ENCODE assay signal across 12 mouse cellular contexts in the genomic region with DNA sequence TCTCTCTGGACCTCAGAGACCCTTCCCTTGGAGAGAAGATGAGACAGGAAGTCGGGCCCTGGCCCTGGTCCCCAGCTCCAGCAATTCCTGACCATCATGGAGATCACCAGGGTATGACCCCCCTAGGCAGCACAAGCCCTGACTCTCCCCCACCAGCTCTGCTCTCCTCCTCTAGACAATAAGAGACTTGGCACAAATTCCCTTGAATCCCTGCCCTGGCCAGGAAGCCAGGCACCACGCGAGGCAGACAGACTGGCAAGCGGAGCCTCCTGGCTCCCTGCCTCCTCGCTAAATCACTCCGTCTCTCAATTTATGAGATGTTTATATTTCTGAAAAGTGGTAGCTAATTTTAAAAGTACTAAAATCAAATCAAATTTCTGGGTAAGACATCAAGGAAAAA. TPM values are rescaled to one million over a fixed set of nuclear protein-coding genes. Genes with fewer than 3 reads are reported as not detected.
DNase-seq lines count a peak whose midpoint lies in the region; ATAC-seq and TF ChIP-seq lines count a peak whose summit lies in the region.
"Had no signal": no experiment of that assay in that cellular context is flagged by ENCODE, and none has a peak within 500 bp of the region (broad histone marks: within the 10 kb centered on the region; RNA-seq: fewer than 3 reads in every experiment).

No protein-coding gene starts in this region.

- H3K36me3 ChIP-seq in heart, adult 2 months (ENCODE audit: control insufficient read depth, insufficient read depth, low read length) = no peaks in the 10 kb centered on the region
- no peaks in the 10 kb centered on the region for H3K36me3 ChIP-seq in heart, embryonic 10.5 days
- no peaks in the 10 kb centered on the region for H3K36me3 ChIP-seq in stomach, postnatal 0 days (ENCODE audit: control insufficient read depth, insufficient read depth, low read length)
- H3K36me3 ChIP-seq: liver, embryonic 15.5 days; neural tube, embryonic 13.5 days had no signal

- no peak for TF ChIP-seq CTCF in heart, adult 2 months (IDR thresholded peaks at IDR 0.05)
- TF ChIP-seq CTCF in cerebellum, adult 2 months (IDR thresholded peaks at IDR 0.05; ENCODE audit: borderline replicate concordance, insufficient read depth, low read depth, low read length) = no peak
- no peak for TF ChIP-seq CTCF in stomach, postnatal 0 days (IDR thresholded peaks at IDR 0.05; ENCODE audit: low read depth)

- 38% methylated on average over 6 of the region's 6 CpGs for WGBS in heart, adult 2 months
- WGBS in heart, embryonic 10.5 days = 85% methylated on average over 6 of the region's 6 CpGs
- 6% methylated on average over 6 of the region's 6 CpGs for WGBS in cerebellum, adult 2 months
- 51% methylated on average over 6 of the region's 6 CpGs for WGBS in stomach, postnatal 0 days

- H3K4me2 ChIP-seq in stomach, postnatal 0 days (replicated peaks; ENCODE audit: low read depth) = no peak overlapping the region
- H3K4me2 ChIP-seq: liver, embryonic 15.5 days; neural tube, embryonic 13.5 days had no signal

- ATAC-seq in inflammation-experienced regulatory T-cells, adult 6 months = no peak
- no peak for ATAC-seq in stomach, postnatal 0 days (ENCODE audit: low FRiP score, low TSS enrichment)

- H3K4me1 ChIP-seq in heart, adult 2 months (ENCODE audit: control insufficient read depth, insufficient read depth, low read length) = no peaks in the 10 kb centered on the region
- H3K4me1 ChIP-seq in heart, embryonic 10.5 days = peaks cover 5% of the 10 kb centered on the region; the same call in 1 of the 2 replicates
- peaks cover 10% of the 10 kb centered on the region for H3K4me1 ChIP-seq in cerebellum, adult 2 months (ENCODE audit: control insufficient read depth, insufficient read depth, low read length)
- H3K4me1 ChIP-seq in stomach, postnatal 0 days (replicated peaks; ENCODE audit: control insufficient read depth, insufficient read depth) = no peaks in the 10 kb centered on the region
- H3K4me1 ChIP-seq: liver, embryonic 15.5 days had no signal

- TF ChIP-seq POLR2A in heart, adult 2 months (IDR thresholded peaks at IDR 0.05; ENCODE audit: insufficient read depth, low read depth, low read length) = no peak
- TF ChIP-seq POLR2A in cerebellum, adult 2 months (IDR thresholded peaks at IDR 0.05; ENCODE audit: borderline replicate concordance, insufficient read depth, low read length) = no peak

- H3K79me2 ChIP-seq in heart, adult 2 months (replicated peaks; ENCODE audit: control insufficient read depth, insufficient read depth, low read length) = no peaks in the 10 kb centered on the region

- intact Hi-C loops in heart, adult 2 months (cut with DNase I) = no loop called here

- TF ChIP-seq EP300 in heart, adult 2 months (IDR thresholded peaks at IDR 0.05; ENCODE audit: insufficient read depth, low read depth, low read length) = no peak
- no peak for TF ChIP-seq EP300 in stomach, postnatal 0 days (optimal IDR thresholded peaks at IDR 0.05)

- H3K27me3 ChIP-seq in heart, adult 2 months (ENCODE audit: control insufficient read depth, insufficient read depth, low read length) = no peaks in the 10 kb centered on the region
- no peaks in the 10 kb centered on the region for H3K27me3 ChIP-seq in heart, embryonic 10.5 days (ENCODE audit: insufficient read depth, poor library complexity, severe bottlenecking)
- peaks cover 1% of the 10 kb centered on the region; the same call in 1 of the 2 replicates for H3K27me3 ChIP-seq in cerebellum, adult 2 months (ENCODE audit: control insufficient read depth, insufficient read depth, low read length)
- H3K27me3 ChIP-seq in stomach, postnatal 0 days (ENCODE audit: control insufficient read depth, insufficient read depth, low read length) = no peaks in the 10 kb centered on the region
- H3K27me3 ChIP-seq: liver, embryonic 15.5 days; neural tube, embryonic 13.5 days had no signal

- H3K9ac ChIP-seq in heart, adult 2 months (ENCODE audit: low read depth, low read length) = no peak overlapping the region
- H3K9ac ChIP-seq in stomach, postnatal 0 days (ENCODE audit: low read length) = no peak overlapping the region
- H3K9ac ChIP-seq: liver, embryonic 15.5 days; neural tube, embryonic 13.5 days had no signal

- peak; percentile 46 to 59 for DNase-seq in heart, adult 2 months
- DNase-seq in heart, embryonic 10.5 days (ENCODE audit: low spot score) = no peak
- DNase-seq in brain, adult 2 months (ENCODE audit: low read depth, low spot score) = peak; percentile 84
- DNase-seq in cerebellum, adult 2 months = peak; percentile 79 to 87
- DNase-seq in layer of hippocampus, adult 9-11 months = peak; percentile 40
- no peak for DNase-seq in stomach, postnatal 0 days (ENCODE audit: low spot score)

- H3K4me3 ChIP-seq in heart, adult 2 months = no peak overlapping the region
- H3K4me3 ChIP-seq in heart, embryonic 10.5 days = no peak overlapping the region
- H3K4me3 ChIP-seq in cerebellum, adult 2 months (replicated peaks; ENCODE audit: insufficient read depth, low read depth, low read length) = no peak overlapping the region
- no peak overlapping the region for H3K4me3 ChIP-seq in stomach, postnatal 0 days (ENCODE audit: low read depth, low read length)
- H3K4me3 ChIP-seq: liver, embryonic 15.5 days; neural tube, embryonic 13.5 days had no signal

- H3K9me3 ChIP-seq in heart, embryonic 10.5 days = no peaks in the 10 kb centered on the region; the same call in 1 of the 2 replicates
- H3K9me3 ChIP-seq in stomach, postnatal 0 days (ENCODE audit: control insufficient read depth, low read length) = 0 out of 2 replicates have a peak, but pooled peaks cover 3% of the 10 kb centered on the region
- H3K9me3 ChIP-seq: liver, embryonic 15.5 days had no signal

- no peak overlapping the region for H3K27ac ChIP-seq in heart, adult 2 months
- H3K27ac ChIP-seq in heart, embryonic 10.5 days = no peak overlapping the region
- H3K27ac ChIP-seq in cerebellum, adult 2 months (ENCODE audit: insufficient read depth, low read length) = no peak overlapping the region
- no peak overlapping the region for H3K27ac ChIP-seq in stomach, postnatal 0 days (replicated peaks)
- H3K27ac ChIP-seq: liver, embryonic 15.5 days; neural tube, embryonic 13.5 days had no signal

RNA-seq across cellular contexts. Expression of a gene that starts 18.5 kb away (rescaled TPM):
- total RNA-seq in heart, adult 2 months (2021) = 1 to 10 TPM in 1 of 2 experiments, under 1 TPM in 1; 0.91 to 1.6 TPM
- polyA plus RNA-seq in heart, adult 2 months (2012; rRNA removed) = 1.2 and 1.3 TPM in 2 replicates
- 0.74 and 0.90 TPM in 2 replicates for polyA plus RNA-seq in heart, embryonic 10.5 days (2016; fragmentation: Nextera tagmentation; extraction: Ambion mirVana)
- 0.23 and 0.30 TPM in 2 replicates for polyA plus RNA-seq in cerebellum, adult 2 months (2012; rRNA removed)
- not detected for polyA plus RNA-seq in inflammation-experienced regulatory T-cells, adult 6 months (2017; shearing (Covaris generic))
- polyA plus RNA-seq in stomach, postnatal 0 days (2015; fragmentation: Nextera tagmentation; extraction: Ambion mirVana) = 1.1 TPM in 2 replicates

RNA-seq across cellular contexts. Expression of a gene that starts 42.9 kb away (rescaled TPM):
- total RNA-seq in heart, adult 2 months (2021) = under 1 TPM; 0.23 to 0.32 TPM
- polyA plus RNA-seq in heart, adult 2 months (2012; rRNA removed) = 0.12 and 1.3 TPM in 2 replicates
- polyA plus RNA-seq in heart, embryonic 10.5 days (2016; fragmentation: Nextera tagmentation; extraction: Ambion mirVana) = not detected in 2 replicates
- 0.14 TPM in 1 of 2 replicates, not detected in the other for polyA plus RNA-seq in cerebellum, adult 2 months (2012; rRNA removed)
- polyA plus RNA-seq in inflammation-experienced regulatory T-cells, adult 6 months (2017; shearing (Covaris generic)) = 10 to 100 TPM in 1 of 3 experiments, 1 to 10 TPM in 2; 5.3 to 31.6 (median 6.0) TPM
- polyA plus RNA-seq in stomach, postnatal 0 days (2015; fragmentation: Nextera tagmentation; extraction: Ambion mirVana) = 0.05 TPM in 1 of 2 replicates, not detected in the other
- total RNA-seq: ES-E14; layer of hippocampus, adult 18-20 months had no signal
- polyA plus RNA-seq: neural tube, embryonic 13.5 days; stomach, embryonic 16.5 days had no signal

Comparison
In these comparisons a context has a peak if more than half of its experiments do, and no peak if none do; other contexts are left out.
1. DNase-seq: peak in heart, adult 2 months (2 of 2), brain, adult 2 months (single experiment), cerebellum, adult 2 months (2 of 2) and layer of hippocampus, adult 9-11 months (single experiment); none in heart, embryonic 10.5 days (single experiment) and stomach, postnatal 0 days (single experiment).